Mouse (Mus musculus) heart, adult 8-10 months (tissue): Measurements from ENCODE around the gene Emc8. TPM values are rescaled to one million over a fixed set of nuclear protein-coding genes. Genes with fewer than 3 reads are reported as not detected.
"Not testable (repeated sequence)": the region's sequence is repeated elsewhere in the genome, so short reads cannot be mapped to it uniquely, and the experiment has no call there.

Experiments
- DNase-seq: peaks from one replicate; pipeline ENCODE4 v3.0.0; 2022; ENCODE audit warnings: low spot score
- total RNA-seq, 4 experiments: library from RNA; stranded (reverse); gene quantifications; 2 replicates each; pipeline ENCODE4 v1.2.4; 2022

Gene Emc8
- total RNA-seq, 4 experiments from 2014 or later: 44.3 to 57.6 (median 46.7) TPM

DNA sequence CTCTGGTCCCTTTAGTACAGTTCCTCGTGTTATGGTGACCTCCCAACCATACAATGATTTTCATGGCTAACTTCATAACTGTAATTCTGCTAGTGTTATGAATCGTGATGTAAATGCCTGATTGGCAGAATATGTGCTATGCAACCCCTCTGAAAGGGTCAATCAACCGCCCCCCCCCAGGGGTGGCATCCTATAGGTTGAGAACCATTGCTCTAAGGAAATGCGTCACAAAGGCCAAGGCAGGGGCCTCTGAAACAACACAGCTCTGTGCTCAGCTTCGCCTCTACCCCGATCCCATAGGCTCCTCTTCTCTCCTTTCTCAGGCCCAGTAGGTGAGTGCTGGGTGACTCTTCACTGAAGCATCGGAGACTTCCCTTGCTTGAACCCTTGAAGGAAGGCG lies 17.2 kb upstream of the Emc8 start:
- no peak for DNase-seq

DNA sequence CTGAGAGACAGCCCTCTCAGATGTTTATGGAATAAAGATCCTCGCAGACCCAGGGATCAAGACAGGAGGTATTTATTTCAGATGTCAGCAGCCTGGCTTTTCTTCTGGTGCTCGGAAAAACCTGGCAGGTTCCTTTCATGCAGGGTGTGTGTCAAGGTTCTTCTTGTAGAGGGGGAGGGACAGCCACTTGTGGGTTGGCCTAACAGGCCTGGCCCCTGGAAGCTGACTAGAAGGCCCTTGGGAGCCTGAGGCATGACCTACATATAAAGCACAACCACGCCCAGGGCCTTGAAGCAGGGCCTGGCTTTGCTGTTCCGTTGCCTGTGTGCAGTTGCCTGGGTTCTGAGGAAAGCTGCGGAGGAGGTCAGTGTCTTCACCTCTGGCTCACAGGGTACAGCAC lies 16.7 kb upstream of the Emc8 start:
- peak; percentile 58 for DNase-seq

- DNase-seq: no peak
Observed at GRCm38 (mm10) chr8:120684082-120684481, 15.7 kb upstream of the Emc8 start.

DNA sequence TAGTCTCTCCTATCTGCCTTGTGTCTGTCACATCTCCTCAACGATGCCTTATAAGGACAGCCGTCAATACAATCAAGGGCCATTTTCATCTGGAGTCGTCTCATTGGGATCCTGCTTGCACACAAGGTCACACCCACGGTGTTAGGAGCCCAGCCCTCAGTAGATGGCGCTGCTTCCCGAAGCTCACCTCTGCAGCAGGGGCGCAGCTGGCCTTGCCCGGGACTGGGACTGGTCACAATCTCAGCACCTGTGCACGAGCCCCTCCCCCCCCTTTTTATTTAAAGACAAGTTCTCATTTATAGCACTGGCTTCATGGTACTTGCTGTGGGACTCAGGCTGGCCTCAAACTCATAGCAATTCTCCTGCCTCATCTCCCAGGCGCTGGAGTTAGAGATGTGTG lies 15.2 kb upstream of the Emc8 start:
- DNase-seq: peak; percentile 70

- no peak for DNase-seq
Observed at GRCm38 (mm10) chr8:120681113-120681512, 12.7 kb upstream of the Emc8 start.

DNA sequence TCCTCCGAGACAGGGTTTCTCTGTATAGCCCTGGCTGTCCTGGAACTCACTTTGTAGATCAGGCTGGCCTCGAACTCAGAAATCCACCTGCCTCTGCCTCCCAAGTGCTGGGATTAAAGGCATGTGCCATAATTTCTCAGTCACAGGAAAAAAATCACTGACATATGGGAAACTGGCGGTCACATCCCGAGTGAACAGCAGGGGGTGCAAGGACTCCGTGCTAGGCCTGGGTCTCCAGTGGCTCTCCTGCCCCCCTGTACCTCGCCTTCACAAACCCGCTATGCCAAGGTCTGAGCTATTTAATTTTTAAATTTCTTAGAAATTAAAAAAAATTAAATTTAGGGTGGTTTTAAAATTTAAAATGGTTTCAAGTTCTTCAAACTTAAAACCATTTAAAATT lies 12.0 kb upstream of the Emc8 start:
- DNase-seq: not testable (repeated sequence)

DNA sequence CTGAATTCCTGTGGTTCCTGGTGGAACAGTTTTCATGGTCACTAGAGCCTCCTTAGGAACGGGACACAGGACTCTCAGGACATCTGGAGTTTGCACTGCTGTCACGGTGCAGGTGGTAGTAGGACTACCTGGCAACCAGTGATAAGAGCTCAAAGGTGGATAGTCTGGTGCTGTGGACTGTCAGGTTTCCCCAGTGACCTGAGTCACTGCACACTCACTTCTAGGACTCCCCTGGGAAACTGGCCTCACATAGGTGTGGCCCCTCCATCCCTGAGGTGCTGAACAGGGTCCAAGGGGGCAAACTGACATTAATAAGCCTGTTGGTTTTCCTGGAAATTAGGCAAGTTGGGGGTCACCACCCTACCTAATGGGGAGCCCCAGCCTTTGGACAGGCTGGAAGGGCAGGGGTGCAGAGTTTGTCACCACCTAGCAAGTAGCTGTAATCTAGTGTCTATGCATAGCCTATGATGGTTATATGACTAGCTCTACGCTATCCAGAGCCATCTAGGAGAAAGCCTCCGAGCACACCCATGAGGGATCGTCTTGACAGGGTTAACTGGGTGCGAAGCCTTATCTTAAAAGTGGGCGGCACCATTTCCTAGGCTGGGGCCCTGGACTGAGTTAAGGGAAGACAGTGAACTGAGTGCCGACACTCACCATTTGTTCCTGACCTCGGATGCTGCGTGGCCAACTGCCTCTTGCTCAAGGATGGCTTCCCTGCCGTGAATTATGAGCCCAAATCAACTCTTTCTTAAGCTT lies 11.4 kb upstream of the Emc8 start:
- no peak for DNase-seq

GRCm38 (mm10) chr8:120678447-120678846 lies 10.1 kb upstream of the Emc8 start:
- DNase-seq: peak; percentile 87

- no peak for DNase-seq
Observed at GRCm38 (mm10) chr8:120675718-120676117, 7.3 kb upstream of the Emc8 start.

DNA sequence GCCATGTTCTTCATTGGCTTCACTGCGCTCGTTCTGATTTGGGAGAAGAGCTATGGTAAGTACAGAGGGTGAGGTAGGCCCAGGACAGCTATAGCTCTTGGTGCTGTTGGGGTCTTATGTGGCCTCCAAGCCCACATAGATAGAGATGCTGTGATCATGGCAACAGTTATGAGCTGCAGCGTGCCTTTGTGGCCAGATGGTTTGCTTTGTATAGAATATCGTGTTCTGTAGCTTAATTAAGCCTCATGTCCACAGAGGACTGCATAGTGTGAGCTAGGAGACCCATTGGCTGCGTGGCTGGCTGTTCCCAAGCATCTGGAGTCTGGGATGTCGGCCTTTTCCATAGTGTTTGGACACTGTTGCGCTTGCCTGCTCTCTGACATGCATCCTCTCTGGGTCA lies 4.9 kb upstream of the Emc8 start:
- DNase-seq: no peak

- no peak for DNase-seq
Observed at GRCm38 (mm10) chr8:120672626-120673229, 4.4 kb upstream of the Emc8 start.

DNA sequence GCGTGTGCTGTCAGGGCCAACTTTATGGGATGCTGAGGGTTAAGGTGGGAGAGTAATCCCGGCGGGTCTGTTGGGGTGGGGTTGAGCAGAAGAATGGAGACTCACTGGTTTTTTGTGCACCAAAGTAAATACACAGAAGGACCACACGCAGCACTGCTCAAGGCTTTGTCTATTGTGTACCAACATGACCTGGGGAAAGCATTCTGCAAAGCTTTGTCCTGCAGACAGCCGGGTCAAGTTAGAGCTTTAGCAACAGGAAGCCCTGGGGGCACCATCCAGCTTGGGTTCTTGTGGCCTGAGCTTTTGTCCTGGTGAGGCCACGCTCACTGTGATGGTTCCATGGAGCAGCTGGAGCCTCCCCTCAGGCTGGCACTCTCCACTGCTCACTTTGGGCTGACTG lies 3.4 kb upstream of the Emc8 start:
- no peak for DNase-seq

GRCm38 (mm10) chr8:120667561-120668373 lies 606 bp downstream of the Emc8 start, which contains the start of the genes Gm27021 and Cox4i1:
Gene Gm27021 (minus strand): TSS chr8:120668079.
Gene Cox4i1 (plus strand): TSS chr8:120668222.
- peak; percentile 88 for DNase-seq

GRCm38 (mm10) chr8:120666807-120667470 lies 1.4 kb downstream of the Emc8 start:
- no peak for DNase-seq

DNA sequence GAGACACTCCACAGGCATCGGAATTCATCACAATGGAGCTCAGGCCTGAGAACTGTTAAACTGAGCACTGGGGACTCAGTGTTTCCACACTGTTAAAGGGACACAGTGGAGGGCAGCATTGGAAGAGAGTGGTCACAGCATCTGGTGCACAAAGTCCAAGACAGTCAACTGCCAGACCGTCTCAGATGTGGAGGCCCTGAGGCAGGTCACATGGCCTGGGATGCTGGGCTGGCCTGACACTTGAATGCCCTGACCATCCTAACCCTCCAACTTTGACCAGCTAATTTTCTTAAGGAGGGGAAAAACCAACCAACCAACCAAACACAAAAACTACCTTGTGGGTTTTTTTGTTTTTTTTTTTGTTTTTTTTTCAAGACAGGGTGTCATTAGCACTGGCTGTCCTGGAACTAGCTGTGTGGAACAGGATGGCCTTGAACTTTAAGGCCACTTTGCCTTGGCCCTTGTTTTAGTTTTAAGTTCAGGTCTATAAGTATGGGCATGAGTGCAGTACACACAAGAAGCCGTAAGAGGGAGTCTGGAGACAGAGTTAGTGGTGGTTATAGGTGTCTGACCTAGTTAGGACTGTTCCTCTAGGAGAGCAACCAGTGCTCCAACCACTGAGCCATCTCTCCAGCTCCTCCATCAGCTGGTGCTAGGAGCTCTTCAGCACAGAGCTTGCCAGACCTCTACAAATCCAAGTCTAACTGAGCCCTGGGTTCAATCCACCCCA lies 2.5 kb downstream of the Emc8 start:
- no peak for DNase-seq

- no peak for DNase-seq
Observed at GRCm38 (mm10) chr8:120664566-120664965, 3.8 kb downstream of the Emc8 start.

DNA sequence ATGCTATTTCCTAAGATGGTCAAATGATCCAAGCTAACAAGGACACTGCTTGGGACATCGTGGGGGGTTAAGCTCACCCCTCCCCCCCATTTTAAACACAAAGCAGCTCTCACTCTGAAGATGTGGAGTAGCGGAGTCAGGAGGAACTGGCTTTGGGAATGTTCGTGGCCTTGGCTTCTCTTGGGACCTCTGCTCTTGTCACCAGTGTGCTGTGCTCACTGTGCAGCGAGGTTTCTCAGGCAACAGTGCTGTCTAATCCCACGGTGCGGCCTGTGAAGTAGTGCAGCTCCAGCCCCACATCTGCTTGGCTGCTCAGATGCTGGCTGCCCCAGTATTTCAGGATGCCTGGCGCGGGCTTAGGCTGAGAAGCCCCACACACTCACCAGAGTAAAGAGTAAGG lies 11.0 kb downstream of the Emc8 start:
- DNase-seq: no peak

- DNase-seq: no peak
Observed at GRCm38 (mm10) chr8:120656322-120657052, 11.9 kb downstream of the Emc8 start.

DNA sequence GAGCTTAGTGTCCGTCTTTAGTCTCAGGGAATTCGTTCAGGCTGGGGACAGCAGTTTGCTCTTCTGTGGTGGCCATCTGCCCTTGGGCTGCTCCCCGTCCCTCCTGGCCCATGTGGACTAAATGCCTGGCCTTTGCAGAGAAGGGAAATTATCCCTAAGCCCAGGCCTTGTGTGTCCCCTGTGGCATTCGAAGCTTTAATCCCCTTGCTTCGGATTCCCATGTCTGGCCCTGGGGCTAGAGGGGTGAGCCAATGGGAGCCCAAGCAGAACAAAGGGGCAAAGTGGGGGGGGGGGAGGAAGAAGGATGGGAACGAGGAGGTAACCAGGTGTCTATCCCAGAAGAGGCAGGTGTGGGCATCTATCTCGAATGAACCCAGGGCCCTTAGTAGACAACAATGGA lies 20.8 kb downstream of the Emc8 start, which contains the start of gene 1190005I06Rik:
Gene 1190005I06Rik (minus strand): TSS at position 101 of the 400 bp plus-strand sequence.
- no peak for DNase-seq

- DNase-seq: peak; percentile 62
Observed at GRCm38 (mm10) chr8:120644663-120645062, 23.7 kb downstream of the Emc8 start.
